Mouse (Mus musculus): Measurements from ENCODE around the gene Dnajc9.

Gene Dnajc9

GRCm38 (mm10) chr14:20388441-20389129 lies at the start of gene Dnajc9:
Dnajc9 (minus strand) TSS chr14:20388910.
- peak; percentile 90 for DNase-seq (ENCODE audit: low read depth, low spot score)

DNA sequence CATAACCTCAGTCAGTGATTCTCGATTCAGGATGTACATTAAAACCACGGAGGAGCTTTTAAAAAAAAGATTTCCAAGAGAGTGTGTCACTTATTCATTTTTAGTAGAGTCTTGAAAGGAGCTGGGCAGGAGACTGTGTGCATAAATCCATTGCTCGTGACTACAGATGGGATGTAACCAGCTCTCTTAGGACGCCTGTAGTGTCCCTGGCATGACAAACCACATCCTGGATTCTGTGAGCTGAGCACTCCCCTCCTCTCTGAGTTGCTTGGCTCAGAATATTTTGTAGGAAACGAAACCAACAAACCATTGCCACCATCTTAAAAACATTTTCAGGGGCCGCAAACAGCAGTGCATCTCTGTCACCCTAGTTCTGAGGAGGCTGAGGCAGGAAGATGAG lies 48.3 kb upstream of the Dnajc9 start:
- no peak for DNase-seq (ENCODE audit: low read depth, low spot score)

DNA sequence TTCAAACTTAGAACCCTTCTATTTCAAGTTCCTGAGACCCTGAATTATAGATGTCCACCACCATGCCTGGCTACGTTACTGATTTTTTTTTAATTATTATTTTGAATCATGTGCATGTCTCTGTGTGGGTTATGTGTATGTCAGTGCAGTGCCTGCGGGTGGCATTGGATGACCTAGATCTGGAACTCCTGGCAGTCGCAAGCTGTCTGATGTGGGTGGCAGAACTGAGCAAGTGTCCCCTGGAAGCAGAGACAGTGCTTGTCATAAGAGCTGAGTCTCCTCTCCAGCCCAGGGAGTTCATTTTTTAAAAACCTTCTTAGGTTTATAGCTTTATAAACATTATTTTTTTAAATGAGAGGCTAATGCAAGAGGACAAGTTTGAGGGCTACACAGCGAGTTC lies 43.7 kb upstream of the Dnajc9 start:
- no peak for DNase-seq (ENCODE audit: low read depth, low spot score)

DNA sequence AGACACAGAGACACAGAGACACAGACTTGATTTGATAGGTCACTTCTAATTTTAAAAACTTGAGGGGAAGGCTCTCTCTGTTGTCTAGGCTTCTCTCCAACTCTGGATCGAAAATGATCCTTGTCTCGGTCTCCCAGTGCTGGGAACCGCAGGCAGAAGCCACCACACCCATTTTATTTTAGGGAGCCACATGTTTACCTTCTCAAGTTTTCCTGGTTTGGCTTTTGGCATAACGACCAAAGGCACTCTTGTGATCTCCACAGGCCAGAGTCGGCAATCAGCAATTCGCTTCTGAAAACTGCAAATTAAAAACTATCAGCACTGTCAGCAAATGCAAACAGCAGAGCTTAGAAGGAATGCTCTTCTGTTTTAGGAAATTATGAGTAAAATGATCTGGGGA lies 43.0 kb upstream of the Dnajc9 start:
- no peak for DNase-seq (ENCODE audit: low read depth, low spot score)

DNA sequence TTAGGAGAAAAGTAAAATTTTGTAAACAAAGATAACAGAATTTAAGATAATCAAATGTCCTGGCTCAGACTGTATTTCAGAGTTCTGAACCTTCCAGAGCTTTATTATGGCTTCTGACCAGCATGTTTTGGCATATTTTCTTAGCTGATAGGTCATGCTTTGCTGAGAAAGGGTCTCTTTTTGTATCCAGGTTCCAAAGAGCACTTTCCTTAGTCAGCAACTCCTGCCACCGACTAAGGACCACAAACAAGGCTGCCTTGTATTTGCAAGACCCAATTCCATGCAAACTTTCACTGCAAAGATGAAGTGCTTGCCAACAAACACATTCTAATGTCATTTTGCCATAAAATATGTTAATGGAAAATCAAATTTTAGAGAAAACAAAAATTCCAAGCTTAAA lies 41.1 kb upstream of the Dnajc9 start:
- no peak for DNase-seq (ENCODE audit: low read depth, low spot score)

GRCm38 (mm10) chr14:20428593-20428992 lies 39.9 kb upstream of the Dnajc9 start:
- DNase-seq (ENCODE audit: low read depth, low spot score): no peak

GRCm38 (mm10) chr14:20423046-20423445 lies 34.3 kb upstream of the Dnajc9 start:
- no peak for DNase-seq (ENCODE audit: low read depth, low spot score)

- no peak for DNase-seq (ENCODE audit: low read depth, low spot score)
Measured at GRCm38 (mm10) chr14:20422257-20422656, 33.5 kb upstream of the Dnajc9 start.

GRCm38 (mm10) chr14:20400071-20400470 lies 11.4 kb upstream of the Dnajc9 start:
- peak; percentile 66 for DNase-seq (ENCODE audit: low read depth, low spot score)

GRCm38 (mm10) chr14:20398864-20399263 lies 10.2 kb upstream of the Dnajc9 start:
- peak; percentile 38 for DNase-seq (ENCODE audit: low read depth, low spot score)

- no peak for DNase-seq (ENCODE audit: low read depth, low spot score)
Measured at GRCm38 (mm10) chr14:20397220-20397619, 8.5 kb upstream of the Dnajc9 start.

DNA sequence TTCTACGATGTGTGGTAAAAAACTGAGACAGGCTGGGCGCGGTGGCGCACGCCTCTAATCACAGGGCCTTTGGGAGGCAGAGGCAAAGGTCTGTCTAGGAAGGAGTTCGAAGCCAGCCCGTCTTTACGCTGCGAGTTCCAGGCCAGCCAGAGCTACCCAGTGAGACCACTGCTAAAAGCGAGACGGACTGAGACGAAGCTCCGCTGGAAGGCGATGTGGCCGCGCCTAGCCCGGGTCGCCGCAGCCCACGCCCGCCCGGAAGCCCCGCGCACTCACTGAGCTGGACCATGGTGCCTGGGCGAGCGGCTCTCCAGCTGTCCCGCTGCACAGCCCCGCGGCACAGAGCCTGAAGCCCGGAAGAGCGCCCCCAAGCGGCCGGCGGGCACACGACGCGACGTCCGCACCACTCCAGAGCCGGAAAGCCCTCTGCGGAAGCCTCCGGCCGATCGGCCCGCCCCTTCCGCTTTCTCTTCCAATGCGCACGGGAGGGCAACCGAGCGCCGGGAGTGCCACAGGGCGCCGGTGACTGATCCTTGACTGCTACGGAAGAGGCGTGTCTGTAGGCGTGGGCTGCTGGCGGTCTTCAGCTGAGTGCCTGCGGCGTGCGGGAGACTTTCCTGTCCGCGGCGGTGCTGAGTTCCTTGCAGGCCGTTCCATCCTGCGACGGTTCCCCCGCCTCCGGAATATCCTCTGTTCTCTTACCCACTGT lies 4.6 kb upstream of the Dnajc9 start, which contains the start of gene Mrps16:
Gene Mrps16 (minus strand): TSS at position 430 of the 709 bp plus-strand sequence.
- peak; percentile 95 for DNase-seq (ENCODE audit: low read depth, low spot score)

GRCm38 (mm10) chr14:20392326-20392725 lies 3.6 kb upstream of the Dnajc9 start:
- no peak for DNase-seq (ENCODE audit: low read depth, low spot score)

GRCm38 (mm10) chr14:20389446-20390079 lies 853 bp upstream of the Dnajc9 start:
- DNase-seq (ENCODE audit: low read depth, low spot score): no peak

GRCm38 (mm10) chr14:20379753-20380430 lies 8.8 kb downstream of the Dnajc9 start:
- no peak for DNase-seq (ENCODE audit: low read depth, low spot score)

DNA sequence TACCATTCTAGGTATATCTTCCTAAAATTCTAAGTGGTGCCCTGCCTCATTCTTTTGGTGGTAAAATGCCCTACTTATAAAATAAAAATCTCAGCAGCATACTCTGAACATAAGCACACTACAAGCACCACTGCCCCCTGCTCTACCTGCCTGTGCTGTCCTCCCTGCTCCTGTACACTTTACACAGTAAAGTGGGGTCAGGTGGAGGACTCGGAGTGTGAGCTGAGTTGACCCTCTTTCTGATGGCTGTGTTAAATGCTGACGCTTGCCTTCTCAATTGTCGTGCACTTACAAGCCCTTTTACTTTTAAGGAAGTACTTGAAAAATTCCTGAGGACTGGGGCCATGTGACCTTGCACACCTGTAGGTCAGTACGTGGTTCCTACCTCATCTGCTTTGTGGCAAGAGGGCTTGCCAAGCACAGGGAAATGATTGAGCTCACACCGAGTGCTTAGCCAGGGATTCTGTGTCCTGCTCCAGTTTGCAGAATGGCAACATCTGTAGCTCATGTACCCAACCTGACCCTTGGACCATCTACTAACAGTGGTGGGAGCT lies 9.5 kb downstream of the Dnajc9 start:
- no peak for DNase-seq (ENCODE audit: low read depth, low spot score)

DNA sequence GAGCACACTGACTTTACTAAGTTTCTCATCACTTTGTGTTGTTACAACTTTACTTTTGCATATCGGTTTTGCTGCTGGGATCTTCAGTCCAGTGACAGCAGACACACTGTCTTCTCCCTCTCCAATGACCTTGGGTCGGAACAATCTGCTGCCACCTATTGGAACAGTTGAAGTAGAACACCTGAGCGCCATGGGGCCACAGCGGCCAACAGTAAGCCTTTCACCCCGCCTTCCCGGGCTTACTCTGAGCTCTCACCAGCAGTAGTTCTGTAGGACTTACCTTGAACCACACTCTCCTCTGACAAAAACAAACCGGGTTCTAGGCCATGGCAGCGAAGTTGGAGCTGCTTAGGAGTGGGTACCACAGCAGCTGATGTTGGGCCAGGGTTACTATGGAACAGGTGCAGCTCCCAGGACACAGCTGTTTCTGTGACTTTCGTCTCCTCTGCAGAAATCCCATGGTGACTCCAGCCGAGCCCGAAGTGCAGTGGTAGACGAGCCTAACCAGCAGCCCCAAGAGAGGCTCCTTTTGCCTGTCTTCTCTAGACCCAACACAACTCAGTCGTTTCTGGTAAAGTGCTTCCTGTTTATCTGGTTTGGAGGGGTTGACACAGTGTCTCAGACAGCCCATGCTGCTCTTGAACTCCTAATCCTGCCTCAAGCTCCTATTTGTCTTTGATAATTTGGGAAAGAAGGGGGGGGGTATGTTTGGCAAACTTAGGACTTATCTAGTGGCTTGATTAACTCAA lies 10.2 kb downstream of the Dnajc9 start:
- peak; percentile 83 for DNase-seq (ENCODE audit: low read depth, low spot score)

DNA sequence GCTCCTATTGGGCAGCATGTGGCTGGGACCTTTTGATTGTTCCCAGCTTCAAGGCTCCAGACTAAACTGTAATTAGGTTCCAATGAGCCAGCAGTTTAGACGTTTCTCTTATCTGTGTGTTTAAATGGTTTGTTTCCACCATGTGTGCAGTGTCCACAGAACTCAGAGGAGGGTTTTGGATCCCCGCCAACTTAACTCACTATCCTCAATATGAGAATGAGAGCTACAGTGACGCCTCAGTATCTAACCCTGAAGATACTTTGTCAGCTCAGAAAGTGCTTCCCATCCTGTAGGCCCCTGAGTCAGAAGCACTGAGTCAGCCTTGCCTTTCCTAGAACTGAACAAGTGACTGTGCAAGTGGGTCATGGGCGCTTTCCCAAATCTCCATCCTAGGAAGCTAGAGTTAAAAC lies 11.6 kb downstream of the Dnajc9 start:
- no peak for DNase-seq (ENCODE audit: low read depth, low spot score)

DNA sequence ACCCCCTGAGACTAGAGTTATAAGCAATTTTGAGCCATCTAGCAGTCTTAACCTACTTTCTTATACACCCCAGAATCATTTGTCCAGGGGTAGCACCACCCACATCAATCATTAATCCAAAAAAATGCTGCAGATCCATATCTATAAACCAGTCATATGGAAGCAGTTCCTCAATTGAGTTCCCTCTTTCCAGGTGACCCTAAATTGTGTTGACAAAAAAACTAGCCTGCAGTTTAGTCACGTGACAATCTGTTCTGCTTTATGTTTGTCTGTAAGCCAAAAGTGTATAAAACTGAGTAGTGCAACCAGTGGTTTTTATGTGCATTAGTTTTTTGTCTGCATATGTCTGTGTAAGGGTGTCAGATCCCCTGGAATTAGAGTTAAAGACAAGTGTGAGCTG lies 16.9 kb downstream of the Dnajc9 start:
- no peak for DNase-seq (ENCODE audit: low read depth, low spot score)

DNA sequence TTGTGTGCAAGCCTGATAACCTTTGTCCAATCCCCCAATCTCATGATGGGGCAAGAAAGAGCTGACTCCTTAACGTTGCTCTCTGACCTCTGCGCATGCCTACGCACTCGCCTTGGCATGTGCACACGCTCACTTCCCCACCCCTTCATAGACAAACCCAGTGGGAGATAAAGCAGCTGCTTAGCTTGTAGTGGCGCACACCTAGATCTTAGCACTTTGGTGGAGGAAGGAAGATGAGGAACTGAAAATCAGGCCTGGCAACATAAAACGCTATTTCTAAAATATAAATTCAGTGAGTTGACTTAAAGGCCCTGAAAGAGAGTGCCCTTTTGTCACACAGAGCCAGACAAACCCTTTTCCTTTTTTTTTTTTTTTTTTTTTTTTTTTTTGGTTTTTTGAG lies 17.9 kb downstream of the Dnajc9 start:
- no peak for DNase-seq (ENCODE audit: low read depth, low spot score)

GRCm38 (mm10) chr14:20368271-20368670 lies 20.4 kb downstream of the Dnajc9 start:
- peak; percentile 40 for DNase-seq (ENCODE audit: low read depth, low spot score)
